Mouse (Mus musculus) B cell, adult 67 days (primary cell): ENCODE results near the gene Vmn1r82. TPM values are rescaled to one million over a fixed set of nuclear protein-coding genes. Genes with fewer than 3 reads are reported as not detected.

Source experiments
- total RNA-seq, 2 experiments: library from RNA; stranded (reverse); gene quantifications; 4 replicates each; pipeline ENCODE4 v1.2.4; 2023

The Vmn1r82 gene
- total RNA-seq: not detected

DNA sequence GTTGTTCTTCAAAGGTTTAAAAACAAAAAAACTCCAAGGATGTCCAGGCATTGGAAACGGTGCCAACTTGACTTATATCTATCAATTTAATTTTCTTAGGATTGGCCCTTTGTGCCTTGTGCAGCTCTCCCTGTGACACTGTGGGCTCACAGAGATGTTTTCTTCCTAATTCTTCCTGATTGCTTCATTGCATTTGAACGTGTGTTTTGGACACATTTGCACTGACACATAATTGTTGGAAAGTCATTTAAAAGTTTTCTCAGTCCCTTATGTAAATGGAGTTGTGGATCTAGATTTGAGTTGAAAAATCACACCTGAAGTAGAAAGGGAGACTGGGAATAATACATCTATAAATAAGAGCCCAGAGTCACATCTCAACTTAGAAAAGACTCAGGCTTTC lies at the start of gene Vmn1r82:
Gene Vmn1r82 (plus strand): TSS at position 301 of the 400 bp plus-strand sequence.

DNA sequence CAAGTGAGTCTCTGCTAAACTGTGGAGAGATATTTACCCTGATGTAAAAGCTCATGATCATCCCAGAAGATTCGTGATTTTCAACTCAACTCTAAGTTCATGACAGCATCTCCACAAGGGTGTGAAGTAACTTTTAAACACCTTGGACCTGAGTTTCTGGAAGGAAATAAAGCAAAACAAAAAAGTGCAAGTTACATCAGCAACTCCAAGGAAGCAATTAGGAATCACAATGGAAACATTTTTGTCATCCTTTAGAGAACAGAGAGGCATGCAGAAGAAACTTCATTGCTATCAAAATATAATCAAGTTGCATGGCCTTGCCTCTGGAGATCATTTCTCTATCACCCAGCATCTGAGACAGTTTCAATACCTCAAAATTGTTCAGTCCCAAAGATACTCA lies 32.1 kb upstream of the Vmn1r82 start, which contains the start of gene Vmn1r81:
Gene Vmn1r81 (minus strand): TSS at position 101 of the 400 bp plus-strand sequence.

DNA sequence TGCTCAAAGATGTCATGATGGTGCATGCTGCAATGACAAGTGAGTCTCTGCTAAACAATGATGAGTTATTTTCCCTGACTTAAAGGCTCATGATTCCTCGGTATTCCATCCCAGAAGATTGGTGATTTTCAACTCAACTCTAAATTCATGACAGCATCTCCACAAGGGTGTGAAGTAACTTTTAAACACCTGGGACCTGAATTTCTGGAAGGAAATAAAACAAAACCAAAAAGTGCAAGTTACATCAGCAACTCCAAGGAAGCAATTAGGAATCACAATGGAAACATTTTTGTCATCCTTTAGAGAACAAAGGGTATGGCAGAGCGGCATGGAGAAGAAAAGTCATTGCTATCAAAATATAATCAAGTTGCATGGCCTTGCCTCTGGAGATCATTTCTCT lies 29.2 kb downstream of the Vmn1r82 start, which contains the start of gene Vmn1r83:
Gene Vmn1r83 (minus strand): TSS at position 101 of the 400 bp plus-strand sequence.

Other genes starting within 250 kb of the Vmn1r82 start
- not detected for gene Vmn1r78, start 150.2 kb upstream of the Vmn1r82 start, total RNA-seq
- not detected for gene Vmn1r79, start 129.2 kb upstream of the Vmn1r82 start, total RNA-seq
- not detected for gene Vmn1r80, start 111.1 kb upstream of the Vmn1r82 start, total RNA-seq
- not detected for gene Vmn1r81, start 32.2 kb upstream of the Vmn1r82 start, total RNA-seq
- gene Vmn1r83, start 29.1 kb downstream of the Vmn1r82 start, total RNA-seq: under 1 TPM in 1 of 2 experiments, not detected in 1; 0.21 TPM
- gene Vmn1r84, start 68.8 kb downstream of the Vmn1r82 start, total RNA-seq: not detected
- 1 to 10 TPM; 3.3 to 3.8 TPM for gene Zfp551, start 122.3 kb downstream of the Vmn1r82 start, total RNA-seq
- 10 to 100 TPM; 10.1 to 12.3 TPM for gene Zfp606, start 177.9 kb downstream of the Vmn1r82 start, total RNA-seq
- gene 2900092C05Rik, start 212.1 kb downstream of the Vmn1r82 start, total RNA-seq: not detected